Mouse (Mus musculus) small intestine, adult 2 months (tissue): Measurements from ENCODE around the gene Casp3.

Experiments used
- CTCF ChIP-seq: fragments of 200-500 bp; IDR thresholded peaks from 2 replicates; pipeline ENCODE4 v1.5.1; 2012; ENCODE audit warnings: low read depth, mild to moderate bottlenecking, control low read depth, inconsistent platforms, low read length, moderate library complexity, mixed read lengths; ENCODE audit not compliant: insufficient replicate concordance, insufficient read length; ENCODE audit errors: extremely low read depth
- POLR2A ChIP-seq: fragments of 200-500 bp; IDR thresholded peaks from 2 replicates; pipeline ENCODE4 v1.6.1; 2012; ENCODE audit warnings: low read depth, mild to moderate bottlenecking, control low read depth, inconsistent platforms, low read length, moderate library complexity

DNA sequence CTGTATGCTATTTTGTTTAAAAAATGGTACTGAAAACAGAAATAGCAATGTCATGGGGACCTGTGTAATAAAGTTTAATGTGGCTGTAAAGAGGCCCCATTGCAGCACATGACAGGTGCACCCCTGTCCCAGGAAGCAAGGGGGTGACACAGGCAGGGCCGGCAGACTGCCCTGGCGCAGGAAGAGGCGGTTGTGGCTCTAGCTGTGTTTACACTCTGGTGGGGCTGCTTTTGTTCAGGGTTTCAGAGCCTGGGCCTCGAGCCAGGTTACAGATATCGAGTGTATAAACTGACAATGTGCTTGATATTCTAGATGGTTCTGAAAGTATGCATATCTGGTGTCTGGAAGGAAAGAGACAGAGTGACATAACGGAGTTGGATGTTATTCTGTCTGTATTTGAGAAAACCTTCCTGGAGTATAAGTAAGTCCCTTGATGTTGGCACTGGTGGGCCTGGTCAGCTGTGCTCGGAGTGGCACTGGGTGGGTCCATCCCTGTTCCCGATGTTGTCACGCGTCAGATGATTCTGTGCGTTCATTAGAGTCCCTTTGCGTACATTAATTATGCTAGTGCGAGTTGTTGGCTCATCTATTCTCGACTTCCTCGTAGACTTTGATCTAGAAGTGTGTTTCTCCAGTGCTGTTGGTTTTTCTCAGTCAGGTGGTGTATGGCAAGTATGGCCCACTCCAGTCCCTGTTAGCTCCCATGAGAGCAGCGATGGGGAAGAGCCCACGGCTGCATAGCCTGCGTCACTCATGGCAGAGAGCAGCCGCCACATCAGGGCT is 47.2 kb upstream of the Casp3 start:
- no peak for TF ChIP-seq CTCF
- TF ChIP-seq POLR2A: no peak
